12 mouse cellular contexts compared by ENCODE assay signal in the genomic region with DNA sequence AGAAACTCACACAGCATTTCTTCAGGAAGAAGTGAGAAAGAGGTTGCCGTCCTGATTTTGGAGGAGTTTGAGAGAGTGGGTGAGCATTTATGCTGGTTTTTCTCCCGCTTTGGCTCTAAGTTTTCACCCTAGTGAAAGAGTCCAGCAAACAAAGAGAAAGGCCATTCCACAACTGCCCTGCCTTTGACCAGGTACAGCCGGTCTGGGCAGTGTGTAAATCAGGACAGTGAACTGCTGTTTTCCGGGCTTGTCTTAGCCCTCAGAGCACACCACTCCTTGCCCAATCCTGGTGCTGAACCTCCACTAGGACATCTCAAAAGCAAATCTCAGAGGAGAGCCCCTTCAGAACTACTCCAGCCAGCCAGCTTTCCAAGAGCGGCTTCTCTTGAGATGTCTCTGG.
"Had no signal": no experiment of that assay in that cellular context is flagged by ENCODE, and none has a peak within 500 bp of the region (broad histone marks: within the 10 kb centered on the region; RNA-seq: fewer than 3 reads in every experiment).

No protein-coding gene starts in this region.

- DNase-seq: kidney, adult 18-20 months; kidney, postnatal 25 days; layer of hippocampus, postnatal 36 days; liver, embryonic 13.5 days; liver, postnatal 0 days; lung, postnatal 36 days; right cerebral cortex, adult 18-20 months; right cerebral cortex, postnatal 25 days; thymus, postnatal 4 days had no signal

- H3K4me2 ChIP-seq: limb, embryonic 15.5 days; liver, embryonic 13.5 days; midbrain, embryonic 13.5 days; neural tube, embryonic 15.5 days had no signal

- H3K9me3 ChIP-seq: limb, embryonic 15.5 days; liver, embryonic 13.5 days; midbrain, embryonic 13.5 days; neural tube, embryonic 15.5 days had no signal

- ATAC-seq: liver, postnatal 0 days; midbrain, embryonic 13.5 days had no signal

- H3K4me3 ChIP-seq: limb, embryonic 15.5 days; liver, embryonic 13.5 days; midbrain, embryonic 13.5 days; neural tube, embryonic 15.5 days had no signal

- H3K4me1 ChIP-seq: liver, embryonic 13.5 days; midbrain, embryonic 13.5 days; neural tube, embryonic 15.5 days had no signal

- H3K27me3 ChIP-seq: limb, embryonic 15.5 days; liver, embryonic 13.5 days; midbrain, embryonic 13.5 days; neural tube, embryonic 15.5 days had no signal

- H3K27ac ChIP-seq: limb, embryonic 15.5 days; liver, embryonic 13.5 days; midbrain, embryonic 13.5 days; neural tube, embryonic 15.5 days had no signal

- H3K9ac ChIP-seq: limb, embryonic 15.5 days; liver, embryonic 13.5 days; liver, postnatal 0 days; midbrain, embryonic 13.5 days; neural tube, embryonic 15.5 days had no signal

- H3K36me3 ChIP-seq: limb, embryonic 15.5 days; liver, embryonic 13.5 days; midbrain, embryonic 13.5 days; neural tube, embryonic 15.5 days had no signal
